Mouse (Mus musculus) liver, embryonic 11.5 days (tissue): ENCODE measurements around the gene Nod2. TPM values are rescaled to one million over a fixed set of nuclear protein-coding genes. Genes with fewer than 3 reads are reported as not detected.

Experiments used
- ATAC-seq: fragments of 200-750 bp; cut with Nextera tagmentation; replicated peaks from 2 replicates; pipeline ENCODE4 v1.8.0; 2017; ENCODE audit warnings: moderate number of reproducible peaks, mild to moderate bottlenecking, moderate TSS enrichment, moderate library complexity; ENCODE audit not compliant: low FRiP score
- DNase-seq: peaks from one replicate; pipeline ENCODE4 v3.0.0-alpha.2; 2017; ENCODE audit warnings: low spot score
- H3K27ac ChIP-seq: fragments of 300-500 bp; sonication (generic); 2 replicates; pipeline ENCODE4 v1.5.1; 2014; ENCODE audit warnings: mild to moderate bottlenecking, low read depth, low read length, control low read depth
- H3K27me3 ChIP-seq: fragments of 300-500 bp; sonication (generic); replicated peaks from 2 replicates; pipeline ENCODE4 v1.6.1; 2014; ENCODE audit warnings: low read length, mixed read lengths; ENCODE audit not compliant: control insufficient read depth, insufficient read depth
- H3K36me3 ChIP-seq: fragments of 300-500 bp; sonication (generic); 2 replicates; pipeline ENCODE4 v1.6.1; 2014; ENCODE audit warnings: mild to moderate bottlenecking, low read length, moderate library complexity, mixed read lengths; ENCODE audit not compliant: control insufficient read depth, insufficient read depth
- H3K4me1 ChIP-seq: fragments of 300-500 bp; sonication (generic); replicated peaks from 2 replicates; pipeline ENCODE4 v1.6.1; 2014; ENCODE audit warnings: low read length, mixed read lengths; ENCODE audit not compliant: control insufficient read depth, insufficient read depth
- H3K4me2 ChIP-seq: fragments of 300-500 bp; sonication (generic); 2 replicates; pipeline ENCODE4 v1.6.1; 2014; ENCODE audit warnings: mild to moderate bottlenecking, control low read depth, moderate library complexity
- H3K4me3 ChIP-seq: fragments of 300-500 bp; sonication (generic); 2 replicates; pipeline ENCODE4 v1.5.1; 2014; ENCODE audit warnings: low read depth, low read length, control low read depth
- H3K9ac ChIP-seq: fragments of 300-500 bp; sonication (generic); 2 replicates; pipeline ENCODE4 v1.6.1; 2014; ENCODE audit warnings: low read depth, low read length, control low read depth
- H3K9me3 ChIP-seq: fragments of 300-500 bp; sonication (generic); 2 replicates; pipeline ENCODE4 v1.6.1; 2016; ENCODE audit warnings: low read length, inconsistent platforms, mixed read lengths; ENCODE audit not compliant: control insufficient read depth
- WGBS: fragments of 180-500 bp; shearing (Covaris S2); extraction: QIAGEN DNeasy Blood & Tissue Kit; methylation state at CpG from one replicate; pipeline ENCODE4 v1.1.7; 2014; 5-methylcytosine and 5-hydroxymethylcytosine counted together
- polyA plus RNA-seq: library from polyadenylated mRNA; unstranded; fragments of >200 nt; fragmentation: Nextera tagmentation; extraction: Ambion mirVana; gene quantifications from 2 replicates; pipeline ENCODE4 v1.2.1, GENCODE M21; 2014

The Nod2 gene
- polyA plus RNA-seq, 1 experiment from 2014 or later, result 0.15 TPM

DNA sequence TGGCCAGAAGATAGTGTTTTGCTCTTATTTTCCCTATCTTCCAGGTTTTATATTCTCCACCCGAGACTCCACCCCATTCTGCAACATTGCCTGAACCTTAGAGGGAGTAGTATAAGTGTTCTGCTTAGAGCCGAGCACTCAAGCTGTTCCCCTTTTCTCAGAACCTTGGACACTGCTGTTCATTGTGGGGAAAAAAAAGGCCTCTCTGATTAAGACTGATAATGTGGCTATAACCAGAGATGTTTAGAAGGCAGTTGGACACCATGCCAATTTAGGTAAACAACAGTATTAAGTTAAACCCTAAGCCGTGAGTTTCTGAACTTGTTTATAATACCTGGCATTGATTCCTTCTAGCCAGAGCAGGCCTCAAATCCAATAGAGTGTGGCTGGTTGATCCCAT, 55.7 kb downstream of the Nod2 start:
- no peak for ATAC-seq
- Histone ChIP-seq H3K36me3 (no peaks in the 10 kb centered on the region), H3K4me3 (no peak overlapping the region), H3K4me1 (peaks cover 1% of the 10 kb centered on the region; the same call in 1 of the 2 replicates), H3K9me3 (no peaks in the 10 kb centered on the region), H3K9ac (no peak overlapping the region), H3K27me3 (no peaks in the 10 kb centered on the region), H3K4me2 (no peak overlapping the region), H3K27ac (no peak overlapping the region)
- no peak for DNase-seq
- 80% methylated on average over 3 of the region's 3 CpGs for WGBS

DNA sequence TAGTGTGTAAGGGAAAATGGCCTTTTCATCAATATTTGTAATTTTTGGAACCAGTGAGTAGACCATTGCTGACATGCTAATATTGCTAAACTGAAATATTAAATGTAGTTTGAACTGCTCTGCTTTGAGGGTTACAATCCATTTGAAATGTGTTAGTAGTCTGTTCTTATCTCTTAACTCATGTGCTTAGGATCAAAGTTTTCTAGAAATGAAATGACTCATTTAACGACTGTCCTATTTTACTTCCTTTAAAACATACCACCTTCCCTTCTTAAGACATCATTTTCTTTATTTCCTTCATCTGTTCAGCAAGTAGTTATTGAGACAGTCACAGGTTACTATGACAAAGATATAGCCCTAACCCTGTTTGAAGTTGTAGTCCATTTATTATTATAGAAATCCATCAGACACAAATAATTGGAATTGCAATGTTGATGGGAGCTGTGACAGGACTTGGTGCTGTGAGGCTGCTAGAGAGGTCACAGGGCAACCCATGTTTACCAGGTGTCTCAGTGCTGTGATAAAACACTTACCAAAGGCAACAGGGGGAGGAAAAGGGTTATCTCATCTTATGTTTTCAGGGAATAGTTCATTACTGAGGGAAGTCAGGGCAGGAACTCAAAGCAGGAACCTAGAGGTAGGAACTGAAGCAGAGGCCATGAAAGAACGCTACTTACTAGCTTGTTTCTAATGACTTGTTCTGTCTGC, 76.3 kb downstream of the Nod2 start:
- Histone ChIP-seq H3K27me3 (no peaks in the 10 kb centered on the region), H3K9ac (no peak overlapping the region), H3K27ac (no peak overlapping the region), H3K4me1 (no peaks in the 10 kb centered on the region), H3K36me3 (peaks cover 4% of the 10 kb centered on the region; the same call in 1 of the 2 replicates), H3K4me2 (no peak overlapping the region), H3K4me3 (no peak overlapping the region), H3K9me3 (no peaks in the 10 kb centered on the region)
- DNase-seq (no peak), ATAC-seq (no peak)
- 80% methylated on average over 2 of the region's 2 CpGs for WGBS

Other genes starting within 250 kb of the Nod2 start
- 9.5 and 12.7 TPM in 2 replicates for gene Nkd1, start 126.0 kb upstream of the Nod2 start, polyA plus RNA-seq
- gene Snx20, start 11.2 kb upstream of the Nod2 start, polyA plus RNA-seq, result 2.3 and 2.6 TPM in 2 replicates
- 9.8 and 11.3 TPM in 2 replicates for gene Cyld, start 49.7 kb downstream of the Nod2 start, polyA plus RNA-seq